Mouse (Mus musculus): ENCODE data around the gene Gm42791. TPM values are rescaled to one million over a fixed set of nuclear protein-coding genes. Genes with fewer than 3 reads are reported as not detected.

The Gm42791 gene
- polyA plus RNA-seq, 1 experiment: not detected

- no peak for DNase-seq (ENCODE audit: extremely low spot score in 1 of 2, low spot score in 1 of 2)
These were observed 63.6 kb downstream of the Gm42791 start for GRCm38 (mm10) chr5:148931301-148931700.

DNA sequence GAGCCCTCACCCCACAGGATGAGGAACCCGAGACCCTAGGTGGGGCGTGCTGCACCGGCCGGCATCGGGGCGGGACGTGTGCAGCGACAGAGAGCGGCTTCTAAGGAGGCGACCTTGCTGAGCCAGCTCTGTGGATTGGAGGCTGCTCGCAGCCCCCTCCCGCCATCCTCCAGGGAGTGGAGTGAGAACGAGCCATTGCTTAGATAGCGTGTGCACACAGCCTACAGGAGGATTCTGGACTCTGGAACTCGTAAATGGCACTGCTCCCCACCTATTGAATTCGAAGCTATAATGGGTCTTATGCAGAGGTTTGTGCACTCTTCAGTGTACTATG lies 65.9 kb downstream of the Gm42791 start, which contains the start of gene Katnal1:
TSS of gene Katnal1 (minus strand) at position 205 of the 334 bp plus-strand sequence.
- no peak for DNase-seq (ENCODE audit: extremely low spot score in 1 of 2, low spot score in 1 of 2)

GRCm38 (mm10) chr5:148928382-148929115 lies 66.4 kb downstream of the Gm42791 start:
- DNase-seq (ENCODE audit: extremely low spot score in 1 of 2, low spot score in 1 of 2): peak; percentile 94 to 95

GRCm38 (mm10) chr5:148927717-148928223 lies 67.2 kb downstream of the Gm42791 start:
- no peak for DNase-seq (ENCODE audit: extremely low spot score in 1 of 2, low spot score in 1 of 2)

DNA sequence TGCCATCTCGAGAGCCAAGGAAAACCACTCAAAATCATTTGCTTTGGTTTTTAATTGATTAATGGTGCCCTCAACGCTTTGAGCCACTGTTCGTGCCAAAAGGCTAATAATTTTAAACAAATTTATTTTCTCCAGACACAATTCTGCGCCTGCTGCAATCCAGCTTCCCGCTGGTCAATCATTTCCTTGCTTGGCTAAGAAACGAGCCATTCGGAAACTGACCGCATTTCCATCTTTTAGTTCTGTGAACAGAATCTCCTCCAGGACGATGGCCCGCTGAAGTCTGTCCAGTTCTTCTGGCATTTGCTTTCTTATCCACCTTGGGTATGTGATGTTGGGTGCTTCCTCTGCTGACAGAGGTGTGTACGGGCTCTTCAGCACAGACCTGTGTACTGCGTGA lies 70.4 kb downstream of the Gm42791 start:
- DNase-seq (ENCODE audit: extremely low spot score in 1 of 2, low spot score in 1 of 2): no peak

- no peak for DNase-seq (ENCODE audit: extremely low spot score in 1 of 2, low spot score in 1 of 2)
These were observed 70.9 kb downstream of the Gm42791 start for GRCm38 (mm10) chr5:148924051-148924450.

DNA sequence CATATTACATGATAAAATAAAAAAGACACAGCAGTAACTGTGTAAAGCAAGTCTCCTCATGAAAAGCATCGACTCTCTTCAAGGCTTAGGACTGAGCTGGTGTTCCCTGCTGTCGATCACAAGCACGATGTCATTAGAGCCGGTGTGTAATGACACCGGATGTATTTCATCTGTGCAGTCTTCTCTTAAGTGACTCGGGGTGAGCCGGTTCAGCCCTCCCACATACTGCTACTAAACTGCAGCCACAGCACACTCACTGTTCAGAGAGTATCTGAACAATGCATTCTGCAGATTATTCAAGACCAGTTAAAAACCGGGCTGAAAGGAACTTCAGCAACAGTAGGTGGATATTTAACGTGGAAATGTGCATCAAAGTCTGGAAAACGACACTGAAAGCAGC lies 71.5 kb downstream of the Gm42791 start:
- DNase-seq (ENCODE audit: extremely low spot score in 1 of 2, low spot score in 1 of 2): no peak

GRCm38 (mm10) chr5:148922773-148923172 lies 72.2 kb downstream of the Gm42791 start:
- DNase-seq (ENCODE audit: extremely low spot score in 1 of 2, low spot score in 1 of 2): no peak

GRCm38 (mm10) chr5:148918049-148918448 lies 76.9 kb downstream of the Gm42791 start:
- DNase-seq (ENCODE audit: extremely low spot score in 1 of 2, low spot score in 1 of 2): no peak

DNA sequence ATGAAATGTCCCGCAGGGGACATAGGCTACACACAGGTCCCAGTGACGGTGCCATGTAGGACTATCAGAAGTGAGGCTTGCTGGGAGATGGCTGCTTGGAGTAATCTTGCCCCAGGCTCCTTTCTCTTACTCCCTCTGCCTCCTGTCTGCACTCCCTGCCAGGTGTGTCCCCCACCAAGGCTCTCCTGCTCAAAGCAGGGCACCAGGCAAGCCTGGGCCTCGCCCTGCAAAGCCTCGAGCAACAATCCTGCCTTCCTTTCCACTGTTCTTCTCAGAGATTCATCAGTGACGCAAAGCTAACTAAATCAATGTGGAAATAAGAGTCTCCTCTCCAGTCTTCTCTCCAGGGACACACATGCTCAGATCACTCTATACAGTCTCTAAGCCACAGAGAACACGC lies 78.2 kb downstream of the Gm42791 start:
- no peak for DNase-seq (ENCODE audit: extremely low spot score in 1 of 2, low spot score in 1 of 2)

DNA sequence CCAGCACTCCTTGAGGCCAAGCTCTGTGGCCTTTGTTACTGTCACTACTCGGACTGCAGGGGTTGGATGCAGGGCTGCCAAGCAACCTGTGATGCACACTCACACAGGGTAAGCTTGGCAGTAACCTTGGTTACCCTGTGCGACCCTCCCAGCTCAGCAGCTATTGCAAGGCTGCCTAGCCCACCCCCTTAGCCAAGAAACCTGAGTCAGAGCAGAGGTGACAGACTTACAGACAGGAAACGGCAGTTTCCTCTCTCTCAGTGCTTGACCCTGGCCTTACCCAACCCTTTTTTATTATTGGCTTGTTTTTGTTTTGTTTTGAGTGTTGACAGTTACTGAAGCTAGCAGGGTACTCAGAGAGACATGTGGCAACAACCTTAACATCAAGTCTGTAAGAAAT lies 82.7 kb downstream of the Gm42791 start:
- DNase-seq (ENCODE audit: extremely low spot score in 1 of 2, low spot score in 1 of 2): no peak

GRCm38 (mm10) chr5:148910066-148910465 lies 84.9 kb downstream of the Gm42791 start:
- no peak for DNase-seq (ENCODE audit: extremely low spot score in 1 of 2, low spot score in 1 of 2)

DNA sequence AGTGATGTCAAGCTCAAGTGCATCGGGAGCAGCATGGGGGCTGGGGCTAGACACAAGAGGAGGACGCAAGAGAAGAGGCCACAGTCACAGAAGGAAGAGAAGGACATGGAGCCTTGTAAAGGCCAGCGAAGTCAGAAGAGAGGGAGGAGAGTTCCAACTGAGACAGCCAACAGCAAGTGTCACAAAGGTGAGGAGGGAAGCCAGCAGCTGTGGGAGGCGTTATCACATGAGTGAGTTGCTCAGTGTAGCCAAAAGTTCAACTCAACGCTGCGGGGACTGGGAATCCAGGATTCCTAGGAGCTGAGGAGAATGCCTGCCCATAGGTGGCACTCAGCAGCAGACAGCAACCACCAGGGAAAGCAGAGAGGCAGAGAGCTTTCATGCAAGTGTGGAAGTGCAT lies 85.5 kb downstream of the Gm42791 start:
- no peak for DNase-seq (ENCODE audit: extremely low spot score in 1 of 2, low spot score in 1 of 2)

GRCm38 (mm10) chr5:148909057-148909395 lies 85.9 kb downstream of the Gm42791 start:
- DNase-seq (ENCODE audit: extremely low spot score in 1 of 2, low spot score in 1 of 2): no peak

GRCm38 (mm10) chr5:148908191-148909056 lies 86.5 kb downstream of the Gm42791 start:
- no peak for DNase-seq (ENCODE audit: extremely low spot score in 1 of 2, low spot score in 1 of 2)

GRCm38 (mm10) chr5:148906305-148906704 lies 88.6 kb downstream of the Gm42791 start:
- DNase-seq (ENCODE audit: extremely low spot score in 1 of 2, low spot score in 1 of 2): no peak

- DNase-seq (ENCODE audit: extremely low spot score in 1 of 2, low spot score in 1 of 2): peak in 1 of 2 experiments; percentile 40
These were observed 90.1 kb downstream of the Gm42791 start for GRCm38 (mm10) chr5:148904846-148905245.

- DNase-seq (ENCODE audit: extremely low spot score in 1 of 2, low spot score in 1 of 2): no peak
These were observed 95.6 kb downstream of the Gm42791 start for GRCm38 (mm10) chr5:148899361-148899760.

GRCm38 (mm10) chr5:148897941-148898417 lies 97.0 kb downstream of the Gm42791 start:
- no peak for DNase-seq (ENCODE audit: extremely low spot score in 1 of 2, low spot score in 1 of 2)

- peak; percentile 29 to 74 for DNase-seq (ENCODE audit: extremely low spot score in 1 of 2, low spot score in 1 of 2)
These were observed 97.8 kb downstream of the Gm42791 start for GRCm38 (mm10) chr5:148897069-148897702.

DNA sequence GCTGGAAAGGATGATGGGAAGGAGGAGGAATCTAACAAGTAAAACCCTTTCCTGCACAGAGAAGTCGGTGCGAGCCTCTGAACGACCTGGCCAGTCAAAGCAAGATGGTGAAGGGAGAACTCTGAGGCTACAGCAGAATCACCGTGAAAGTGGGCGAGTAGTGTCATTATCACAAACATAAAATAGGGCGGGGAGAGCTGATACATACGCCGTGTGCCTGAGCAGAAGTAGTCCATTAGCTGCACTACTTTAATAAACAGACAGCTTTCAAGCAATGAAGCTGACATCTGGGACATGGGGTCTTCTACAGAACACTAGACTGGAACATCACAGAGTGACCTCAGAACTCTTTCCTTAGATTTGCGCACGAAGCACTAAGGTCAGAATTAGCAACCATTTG lies 98.4 kb downstream of the Gm42791 start:
- no peak for DNase-seq (ENCODE audit: extremely low spot score in 1 of 2, low spot score in 1 of 2)
